Mouse (Mus musculus): ENCODE measurements around the gene Acat3.

DNA sequence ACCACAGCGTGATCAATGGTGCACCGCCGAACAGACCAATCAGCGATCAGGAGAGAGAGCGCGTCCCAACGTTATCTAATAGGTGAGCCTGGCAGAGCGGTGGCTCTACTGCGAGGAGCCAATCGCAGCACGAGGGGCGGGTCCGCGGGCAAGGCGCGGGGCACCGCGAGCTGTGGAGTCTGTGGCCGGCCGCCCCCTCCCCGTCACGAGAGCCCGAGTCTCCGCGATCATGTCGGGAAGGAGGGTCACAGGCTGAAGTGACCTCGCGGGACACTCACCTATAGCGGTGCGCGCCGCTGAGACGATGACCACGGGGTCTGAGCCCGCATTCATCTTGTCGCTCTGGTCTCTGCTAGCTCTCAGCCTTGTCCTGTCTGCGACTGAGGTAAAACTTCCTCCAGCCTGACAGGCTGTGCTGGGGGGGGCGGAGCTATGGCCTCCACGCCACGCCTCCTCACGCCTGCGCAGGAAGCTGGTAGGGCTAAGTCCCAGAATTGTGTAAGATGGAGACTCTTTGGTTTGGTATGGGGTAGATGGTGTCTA, 20.0 kb upstream of the Acat3 start, which contains the start of gene Acat2:
- TF ChIP-seq ZNF384 (IDR thresholded peaks at IDR 0.05; ENCODE audit: low read depth, low read length) = no peak
- no peak for TF ChIP-seq MAFK (IDR thresholded peaks at IDR 0.05; ENCODE audit: insufficient read depth, low read depth, low read length)
- TF ChIP-seq HCFC1 (IDR thresholded peaks at IDR 0.05; ENCODE audit: borderline replicate concordance, insufficient read depth, low read length) = no peak
- TF ChIP-seq CHD2 (IDR thresholded peaks at IDR 0.05; ENCODE audit: low read depth, low read length) = 0 out of 2 replicates have a peak, but pooled peaks have one; percentile 59
